Mouse (Mus musculus): Measurements from ENCODE around the gene Camkmt. TPM values are rescaled to one million over a fixed set of nuclear protein-coding genes. Genes with fewer than 3 reads are reported as not detected.

Gene Camkmt
- polyA plus RNA-seq (2012; rRNA removed), result 3.6 and 3.9 TPM in 2 replicates

DNA sequence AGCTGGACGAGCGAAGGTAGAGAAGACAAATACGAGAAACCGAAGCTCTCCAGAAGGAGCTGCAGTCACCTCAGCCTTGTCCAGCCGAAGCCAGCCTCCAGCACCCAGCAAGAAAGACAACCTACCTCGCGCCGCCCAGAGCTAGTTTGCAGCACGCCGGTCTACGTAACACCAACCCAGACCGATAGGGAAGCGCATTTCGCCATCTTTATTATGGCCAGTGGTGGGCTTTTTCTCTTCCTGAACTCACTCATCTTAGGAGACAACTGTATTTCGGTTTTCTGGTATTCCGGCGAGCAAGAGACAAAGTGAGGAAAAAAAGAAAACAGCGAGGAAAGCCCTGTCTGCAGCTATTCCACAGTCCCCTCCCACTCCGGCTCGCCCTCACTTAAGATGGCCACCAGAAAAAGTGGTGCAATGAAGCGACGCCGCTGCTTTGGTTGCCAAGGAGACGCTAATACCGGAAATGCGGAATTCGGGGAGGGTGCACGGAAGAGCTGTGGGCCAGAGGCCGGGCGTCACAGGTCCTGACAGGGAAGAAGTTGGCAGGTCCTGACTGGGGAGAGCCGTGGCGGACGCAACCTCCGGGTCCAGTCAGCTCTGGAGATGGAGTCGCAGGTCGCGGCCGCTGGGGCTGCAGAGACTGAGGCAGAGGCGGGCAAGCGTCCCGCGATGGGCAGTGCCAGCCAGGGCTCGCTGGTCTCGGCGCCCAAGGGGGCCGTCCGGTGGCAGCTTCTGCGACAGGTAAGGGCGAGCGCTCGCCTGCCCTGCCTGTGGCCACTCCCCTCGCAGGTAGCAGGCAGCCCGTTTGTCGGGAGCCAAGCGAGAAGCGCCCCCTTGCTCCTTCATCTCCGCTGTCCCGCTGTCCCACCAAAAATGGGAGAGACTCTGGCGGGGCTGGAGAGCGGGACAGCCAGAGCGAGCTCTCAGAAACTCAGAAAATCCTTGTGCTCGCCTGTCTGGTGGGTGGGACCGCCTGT lies at the start of gene Camkmt, which contains the start of gene Prepl:
Camkmt (plus strand) TSS at position 433 of the 980 bp plus-strand sequence.
Prepl (minus strand) TSS at position 122 of the 980 bp plus-strand sequence.
- Histone ChIP-seq H3K27me3 (replicated peaks; ENCODE audit: control insufficient read depth, insufficient read depth, low read length) (no peaks in the 10 kb centered on the region), H3K36me3 (ENCODE audit: control insufficient read depth, insufficient read depth, low read length) (no peaks in the 10 kb centered on the region), H3K27ac (ENCODE audit: insufficient read depth, low read depth, low read length) (peak within 1 kb of the TSS; percentile 81), H3K4me1 (ENCODE audit: control insufficient read depth, insufficient read depth, low read length) (peaks cover 6% of the 10 kb centered on the region; the same call in 1 of the 2 replicates), H3K4me3 (ENCODE audit: insufficient read depth, low read depth, low read length) (peak within 1 kb of the TSS; percentile 93)
- TF ChIP-seq POLR2A (IDR thresholded peaks at IDR 0.05; ENCODE audit: low read depth, low read length) (peak; percentile 26), CTCF (conservative IDR thresholded peaks at IDR 0.05; ENCODE audit: insufficient read depth, insufficient read length, low read depth, low read length) (0 out of 2 replicates have a peak, but pooled peaks have one; percentile 6)
- DNase-seq, result peak; percentile 98
- under 1% methylated on average over 63 of the region's 63 CpGs for WGBS

DNA sequence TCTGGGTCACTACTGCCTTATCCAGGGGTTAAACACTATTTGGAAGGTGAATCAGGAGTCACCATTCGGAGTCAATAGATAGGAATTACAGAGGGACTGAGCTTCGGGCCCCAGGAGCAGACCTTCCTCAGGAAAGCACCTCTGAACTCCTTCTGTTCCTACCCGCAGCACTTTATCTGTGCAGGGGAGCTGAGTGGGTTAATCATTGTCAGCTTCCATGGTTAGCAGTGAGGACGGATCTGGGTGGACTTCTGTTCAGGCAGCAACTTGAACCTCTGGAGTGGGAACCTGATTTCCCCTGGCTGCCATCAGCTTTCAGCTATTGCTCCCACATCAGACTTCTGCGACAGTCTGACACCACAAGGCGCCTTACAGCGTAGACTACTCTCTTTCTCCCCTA lies 49.4 kb upstream of the Camkmt start:
- DNase-seq, result peak; percentile 90
- Histone ChIP-seq H3K4me3 (ENCODE audit: insufficient read depth, low read depth, low read length) (no peak overlapping the region), H3K36me3 (ENCODE audit: control insufficient read depth, insufficient read depth, low read length) (peaks cover 3% of the 10 kb centered on the region; the same call in 1 of the 2 replicates), H3K27ac (ENCODE audit: insufficient read depth, low read depth, low read length) (peak overlapping the region; percentile 97), H3K27me3 (replicated peaks; ENCODE audit: control insufficient read depth, insufficient read depth, low read length) (no peaks in the 10 kb centered on the region), H3K4me1 (ENCODE audit: control insufficient read depth, insufficient read depth, low read length) (peaks cover 40% of the 10 kb centered on the region)
- WGBS, result 36% methylated on average over 7 of the region's 7 CpGs
- TF ChIP-seq POLR2A (IDR thresholded peaks at IDR 0.05; ENCODE audit: low read depth, low read length) (no peak), CTCF (conservative IDR thresholded peaks at IDR 0.05; ENCODE audit: insufficient read depth, insufficient read length, low read depth, low read length) (no peak)

DNA sequence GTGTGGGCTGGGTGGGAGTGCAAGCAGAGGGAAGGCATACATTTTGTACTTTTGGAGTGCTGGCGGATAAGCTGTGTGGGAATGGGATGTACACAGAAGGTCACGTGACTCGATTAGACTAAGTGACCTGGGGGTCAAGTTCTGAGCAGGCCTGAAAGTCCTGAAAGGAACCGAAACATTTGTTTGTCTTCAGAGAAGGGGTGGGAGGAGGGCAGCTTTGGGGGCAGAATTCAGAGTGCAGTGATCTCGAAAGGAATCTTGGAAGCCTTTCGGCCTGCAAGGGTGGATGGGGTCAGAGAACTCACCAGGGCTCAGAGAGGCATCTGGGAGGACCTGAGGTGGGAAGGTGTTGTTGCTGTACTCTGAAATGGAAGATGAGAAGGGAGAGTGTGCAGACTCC lies 47.9 kb upstream of the Camkmt start:
- Histone ChIP-seq H3K4me3 (ENCODE audit: insufficient read depth, low read depth, low read length) (no peak overlapping the region), H3K36me3 (ENCODE audit: control insufficient read depth, insufficient read depth, low read length) (no peaks in the 10 kb centered on the region; the same call in 1 of the 2 replicates), H3K27me3 (replicated peaks; ENCODE audit: control insufficient read depth, insufficient read depth, low read length) (no peaks in the 10 kb centered on the region), H3K27ac (ENCODE audit: insufficient read depth, low read depth, low read length) (peak overlapping the region; percentile 94), H3K4me1 (ENCODE audit: control insufficient read depth, insufficient read depth, low read length) (peaks cover 42% of the 10 kb centered on the region)
- WGBS, result 40% methylated on average over 6 of the region's 6 CpGs
- TF ChIP-seq POLR2A (IDR thresholded peaks at IDR 0.05; ENCODE audit: low read depth, low read length) (no peak), CTCF (conservative IDR thresholded peaks at IDR 0.05; ENCODE audit: insufficient read depth, insufficient read length, low read depth, low read length) (no peak)
- DNase-seq, result peak; percentile 93

- H3K36me3 ChIP-seq (ENCODE audit: control insufficient read depth, insufficient read depth, low read length), result no peaks in the 10 kb centered on the region; the same call in 1 of the 2 replicates
- no peaks in the 10 kb centered on the region for H3K27me3 ChIP-seq (replicated peaks; ENCODE audit: control insufficient read depth, insufficient read depth, low read length)
- H3K4me3 ChIP-seq (ENCODE audit: insufficient read depth, low read depth, low read length), result no peak overlapping the region
- peak overlapping the region; percentile 99 for H3K27ac ChIP-seq (ENCODE audit: insufficient read depth, low read depth, low read length)
- 36% methylated on average over 6 of the region's 6 CpGs for WGBS
- DNase-seq, result peak; percentile 87
- peaks cover 46% of the 10 kb centered on the region for H3K4me1 ChIP-seq (ENCODE audit: control insufficient read depth, insufficient read depth, low read length)
- peak; percentile 11 for TF ChIP-seq POLR2A (IDR thresholded peaks at IDR 0.05; ENCODE audit: low read depth, low read length)
- no peak for TF ChIP-seq CTCF (conservative IDR thresholded peaks at IDR 0.05; ENCODE audit: insufficient read depth, insufficient read length, low read depth, low read length)
These were observed 46.9 kb upstream of the Camkmt start for GRCm38 (mm10) chr17:85043404-85043816.

- peak overlapping the region; percentile 99 for H3K27ac ChIP-seq (ENCODE audit: insufficient read depth, low read depth, low read length)
- no peak overlapping the region for H3K4me3 ChIP-seq (ENCODE audit: insufficient read depth, low read depth, low read length)
- TF ChIP-seq CTCF (conservative IDR thresholded peaks at IDR 0.05; ENCODE audit: insufficient read depth, insufficient read length, low read depth, low read length), result no peak
- TF ChIP-seq POLR2A (IDR thresholded peaks at IDR 0.05; ENCODE audit: low read depth, low read length), result no peak
- H3K27me3 ChIP-seq (replicated peaks; ENCODE audit: control insufficient read depth, insufficient read depth, low read length), result no peaks in the 10 kb centered on the region
- H3K4me1 ChIP-seq (ENCODE audit: control insufficient read depth, insufficient read depth, low read length), result peaks cover 52% of the 10 kb centered on the region
- WGBS, result 46% methylated on average over 5 of the region's 5 CpGs
- DNase-seq, result peak; percentile 90
- peaks cover 4% of the 10 kb centered on the region; the same call in 1 of the 2 replicates for H3K36me3 ChIP-seq (ENCODE audit: control insufficient read depth, insufficient read depth, low read length)
These were observed 45.9 kb upstream of the Camkmt start for GRCm38 (mm10) chr17:85044466-85044865.

GRCm38 (mm10) chr17:85045160-85045559 lies 45.2 kb upstream of the Camkmt start:
- peak; percentile 25; the same call in 1 of the 2 replicates for TF ChIP-seq CTCF (conservative IDR thresholded peaks at IDR 0.05; ENCODE audit: insufficient read depth, insufficient read length, low read depth, low read length)
- no peak for TF ChIP-seq POLR2A (IDR thresholded peaks at IDR 0.05; ENCODE audit: low read depth, low read length)
- WGBS, result 56% methylated on average over 12 of the region's 12 CpGs
- Histone ChIP-seq H3K4me1 (ENCODE audit: control insufficient read depth, insufficient read depth, low read length) (peaks cover 51% of the 10 kb centered on the region), H3K4me3 (ENCODE audit: insufficient read depth, low read depth, low read length) (no peak overlapping the region), H3K36me3 (ENCODE audit: control insufficient read depth, insufficient read depth, low read length) (peaks cover 4% of the 10 kb centered on the region; the same call in 1 of the 2 replicates), H3K27ac (ENCODE audit: insufficient read depth, low read depth, low read length) (peak overlapping the region; percentile 99), H3K27me3 (replicated peaks; ENCODE audit: control insufficient read depth, insufficient read depth, low read length) (no peaks in the 10 kb centered on the region)
- DNase-seq, result peak; percentile 40

DNA sequence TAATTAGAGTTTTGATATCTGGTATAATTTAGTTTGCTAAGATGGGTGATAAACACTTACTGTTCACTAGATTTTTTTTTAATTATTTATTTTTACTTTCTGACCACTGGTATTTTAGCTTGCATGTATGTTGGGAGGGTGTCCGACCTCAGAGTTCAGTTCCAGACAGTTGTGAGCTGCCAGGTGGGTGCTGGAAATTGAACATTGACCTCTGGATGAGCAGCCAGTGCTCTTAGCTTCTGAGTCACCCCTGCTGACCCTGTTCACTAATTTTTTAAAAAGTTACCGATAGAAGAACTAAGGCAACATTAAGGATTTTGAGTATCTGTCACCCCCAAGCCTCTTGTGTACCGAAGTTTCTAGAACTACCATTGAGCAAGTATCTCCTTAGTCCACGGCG lies 42.0 kb upstream of the Camkmt start:
- 68% methylated on average over 5 of the region's 5 CpGs for WGBS
- H3K27ac ChIP-seq (ENCODE audit: insufficient read depth, low read depth, low read length), result peak overlapping the region; percentile 61

More for the DNA sequence above, 42.0 kb upstream of the Camkmt start:
- Histone ChIP-seq H3K36me3 (ENCODE audit: control insufficient read depth, insufficient read depth, low read length) (peaks cover 7% of the 10 kb centered on the region; the same call in 1 of the 2 replicates), H3K27me3 (replicated peaks; ENCODE audit: control insufficient read depth, insufficient read depth, low read length) (no peaks in the 10 kb centered on the region), H3K4me1 (ENCODE audit: control insufficient read depth, insufficient read depth, low read length) (peaks cover 41% of the 10 kb centered on the region), H3K4me3 (ENCODE audit: insufficient read depth, low read depth, low read length) (no peak overlapping the region)
- TF ChIP-seq CTCF (conservative IDR thresholded peaks at IDR 0.05; ENCODE audit: insufficient read depth, insufficient read length, low read depth, low read length) (no peak), POLR2A (IDR thresholded peaks at IDR 0.05; ENCODE audit: low read depth, low read length) (no peak)
- DNase-seq, result peak; percentile 79
